Mouse (Mus musculus): ENCODE data around the gene Amn.

Gene Amn

DNA sequence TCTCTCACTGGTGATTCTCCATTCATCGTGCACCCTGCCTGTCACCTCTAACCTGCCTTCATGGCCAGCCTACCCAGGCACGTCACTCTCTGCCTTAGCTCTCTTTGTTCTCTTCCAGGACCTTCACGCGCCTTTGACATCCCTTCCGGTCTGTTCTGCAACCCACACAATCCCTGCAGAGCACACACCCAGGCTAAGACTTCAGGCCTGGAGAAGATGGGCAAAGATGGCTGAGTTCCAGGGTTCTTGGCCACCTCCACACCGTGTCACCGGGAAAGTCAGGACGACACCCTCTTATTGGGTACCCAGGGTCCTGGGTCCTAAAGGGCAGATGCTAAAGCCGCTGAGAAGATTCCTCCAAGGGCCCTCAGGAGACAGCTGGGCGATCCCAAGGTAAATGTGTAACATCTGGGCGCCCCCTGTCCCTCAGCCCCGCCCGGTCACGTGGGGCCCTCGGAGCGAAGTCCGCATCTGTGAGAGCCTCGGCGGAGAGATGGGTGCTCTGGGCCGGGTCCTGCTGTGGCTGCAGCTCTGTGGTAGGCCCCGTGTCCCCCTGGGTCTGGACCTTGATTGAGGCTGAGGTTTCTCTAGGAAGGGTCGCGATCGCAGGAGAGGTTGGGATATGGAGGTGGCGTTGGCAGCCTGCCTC, at the start of gene Amn:
Amn (plus strand) TSS at position 467 of the 649 bp plus-strand sequence.
- DNase-seq (ENCODE audit: low spot score in 2 of 2), result no peak

GRCm38 (mm10) chr12:111225197-111225780, 45.6 kb upstream of the Amn start:
- no peak for DNase-seq (ENCODE audit: low spot score in 2 of 2)

- no peak for DNase-seq (ENCODE audit: low spot score in 2 of 2)
Observed at GRCm38 (mm10) chr12:111227410-111227809, 43.5 kb upstream of the Amn start.

DNA sequence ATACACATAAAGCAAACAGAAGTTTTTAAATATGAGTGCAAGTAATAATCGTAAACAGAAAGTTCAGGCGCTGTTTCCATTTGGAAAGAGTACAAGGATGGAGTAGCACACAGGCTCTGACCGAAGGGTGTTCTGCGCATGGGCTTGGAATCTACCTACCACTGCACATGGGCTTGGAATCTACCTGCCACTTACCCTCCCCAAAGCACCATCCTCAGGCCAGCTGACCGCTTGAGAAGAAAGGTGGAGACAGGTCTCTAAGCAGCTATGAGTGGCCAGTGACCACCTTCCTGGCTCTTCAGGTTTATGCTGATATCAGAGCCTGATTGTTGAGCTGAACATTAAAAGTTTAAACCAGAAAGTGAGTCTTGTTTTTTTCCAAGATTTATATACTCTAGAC, 42.4 kb upstream of the Amn start:
- no peak for DNase-seq (ENCODE audit: low spot score in 2 of 2)

GRCm38 (mm10) chr12:111230793-111231192, 40.1 kb upstream of the Amn start:
- no peak for DNase-seq (ENCODE audit: low spot score in 2 of 2)

DNA sequence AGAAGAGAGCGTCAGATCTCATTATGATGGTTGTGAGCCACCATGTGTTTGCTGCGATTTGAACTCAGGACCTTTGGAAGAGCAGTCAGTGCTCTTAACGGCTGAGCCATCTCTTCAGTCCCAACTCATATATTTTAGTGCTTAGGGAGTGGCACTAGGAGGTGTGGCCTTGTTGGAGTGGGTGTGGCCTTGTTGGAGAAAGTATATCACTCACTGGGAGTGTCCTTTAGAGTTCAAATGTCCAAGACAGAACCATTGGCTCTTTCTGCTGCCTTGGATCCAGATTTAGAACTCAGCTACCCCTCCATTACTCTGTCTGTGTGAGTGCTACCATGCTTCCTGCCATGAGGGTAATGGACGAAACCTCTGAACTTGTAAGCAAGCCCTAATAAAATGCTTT, 37.1 kb upstream of the Amn start:
- no peak for DNase-seq (ENCODE audit: low spot score in 2 of 2)

GRCm38 (mm10) chr12:111234383-111234782, 36.5 kb upstream of the Amn start:
- no peak for DNase-seq (ENCODE audit: low spot score in 2 of 2)

- no peak for DNase-seq (ENCODE audit: low spot score in 2 of 2)
Observed at GRCm38 (mm10) chr12:111235631-111236030, 35.3 kb upstream of the Amn start.

DNA sequence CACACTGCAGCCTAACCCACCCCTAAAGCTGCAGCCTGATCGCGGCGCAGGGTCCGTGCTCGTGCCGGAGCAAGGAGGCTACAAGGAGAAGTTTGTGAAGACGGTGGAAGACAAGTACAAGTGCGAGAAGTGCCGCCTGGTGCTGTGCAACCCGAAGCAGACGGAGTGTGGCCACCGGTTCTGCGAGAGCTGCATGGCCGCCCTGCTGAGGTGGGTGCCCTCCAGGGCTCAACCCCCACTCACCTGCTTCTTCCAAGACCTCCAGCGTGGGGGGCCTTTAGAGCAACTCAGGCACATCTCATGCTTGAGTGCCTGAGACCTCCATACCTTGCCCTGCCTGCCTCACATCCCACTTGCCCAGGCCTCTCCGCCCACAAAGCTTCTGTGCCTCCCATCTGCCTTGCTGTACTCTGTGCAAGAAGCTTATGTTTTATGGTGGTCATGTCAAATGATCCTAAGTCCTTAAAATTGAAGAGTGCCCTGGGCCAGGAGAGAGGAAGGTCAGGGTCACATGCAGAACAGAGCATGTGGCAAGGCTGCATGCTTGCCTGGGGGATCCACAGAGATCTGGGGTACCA, 33.2 kb upstream of the Amn start:
- no peak for DNase-seq (ENCODE audit: low spot score in 2 of 2)

GRCm38 (mm10) chr12:111238345-111238744, 32.5 kb upstream of the Amn start:
- DNase-seq (ENCODE audit: low spot score in 2 of 2), result no peak

DNA sequence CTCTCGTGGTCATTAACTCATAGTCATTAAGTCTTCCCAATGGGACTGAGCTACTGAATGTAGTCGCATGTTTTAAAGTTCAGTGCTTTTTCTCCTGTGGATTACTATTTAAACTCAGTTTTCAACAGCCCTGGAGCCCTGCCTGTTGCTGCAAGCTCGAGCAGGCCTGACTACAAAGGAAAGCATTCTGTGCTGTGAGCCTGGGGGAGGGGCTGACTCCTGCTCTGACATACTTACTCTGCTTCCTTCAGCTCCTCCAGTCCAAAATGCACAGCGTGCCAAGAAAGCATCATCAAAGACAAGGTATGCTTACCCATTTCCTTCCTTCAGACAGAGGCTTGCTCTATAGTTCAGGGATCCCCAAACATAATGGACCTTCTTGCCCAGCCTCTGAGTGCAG, 32.1 kb upstream of the Amn start:
- DNase-seq (ENCODE audit: low spot score in 2 of 2), result peak; percentile 71 to 77

DNA sequence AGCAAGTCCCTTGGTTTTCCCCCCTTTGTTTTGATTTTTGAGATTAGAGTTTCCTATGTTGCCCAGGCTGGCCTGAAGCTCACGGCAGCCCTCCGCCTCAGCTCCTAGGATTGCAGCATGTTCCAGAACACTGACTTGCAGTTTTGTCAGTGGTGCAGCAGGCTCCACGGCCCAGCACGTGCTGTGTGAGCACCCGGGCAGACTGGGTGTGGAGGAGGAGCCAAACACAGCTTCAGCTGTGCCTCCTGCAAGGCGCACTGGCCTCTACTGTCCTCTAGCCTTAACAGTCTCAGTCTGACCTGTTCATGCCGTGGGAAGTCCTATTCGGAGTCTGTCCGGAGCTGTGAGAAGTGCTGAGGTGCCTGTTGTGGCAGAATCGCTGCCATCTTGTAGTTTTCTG, 31.0 kb upstream of the Amn start:
- no peak for DNase-seq (ENCODE audit: low spot score in 2 of 2)

DNA sequence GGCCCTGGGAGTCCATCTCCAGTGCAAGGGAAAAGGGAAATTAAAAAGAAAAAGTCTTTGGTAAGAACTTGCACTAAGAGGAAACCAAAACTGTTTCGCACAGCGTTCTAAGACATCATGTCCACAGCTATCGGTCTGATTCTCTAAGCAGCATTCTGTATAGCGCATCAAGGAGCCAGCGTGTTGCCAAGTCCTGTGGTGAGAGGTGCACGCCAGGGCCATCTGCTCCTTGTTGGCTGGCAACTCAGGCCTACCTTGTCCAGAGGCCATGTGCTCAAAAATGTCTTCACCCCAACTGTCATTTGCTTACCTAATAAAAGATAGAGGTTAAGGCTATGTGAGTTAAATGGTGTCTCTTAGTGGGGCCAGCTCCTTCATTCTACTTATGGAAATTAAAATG, 29.0 kb upstream of the Amn start:
- no peak for DNase-seq (ENCODE audit: low spot score in 2 of 2)

DNA sequence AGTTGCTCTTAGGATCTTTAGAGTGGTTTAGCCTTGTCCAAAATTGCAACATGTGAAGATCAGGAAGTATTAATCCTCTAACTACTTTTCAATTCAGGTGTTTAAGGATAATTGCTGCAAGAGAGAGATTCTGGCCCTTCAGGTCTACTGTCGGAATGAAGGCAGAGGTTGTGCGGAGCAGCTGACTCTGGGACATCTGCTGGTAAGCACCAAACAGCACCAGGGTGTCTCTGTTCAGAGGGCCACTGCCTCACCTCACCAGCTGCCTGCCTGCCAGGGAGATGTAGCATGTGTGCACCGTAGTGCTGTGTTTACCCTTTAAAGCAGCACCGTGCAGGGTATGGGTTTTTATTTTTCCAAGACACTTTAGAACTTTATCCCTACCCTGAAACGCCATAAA, 28.5 kb upstream of the Amn start:
- DNase-seq (ENCODE audit: low spot score in 2 of 2), result no peak

GRCm38 (mm10) chr12:111243733-111244132, 27.2 kb upstream of the Amn start:
- DNase-seq (ENCODE audit: low spot score in 2 of 2), result no peak

DNA sequence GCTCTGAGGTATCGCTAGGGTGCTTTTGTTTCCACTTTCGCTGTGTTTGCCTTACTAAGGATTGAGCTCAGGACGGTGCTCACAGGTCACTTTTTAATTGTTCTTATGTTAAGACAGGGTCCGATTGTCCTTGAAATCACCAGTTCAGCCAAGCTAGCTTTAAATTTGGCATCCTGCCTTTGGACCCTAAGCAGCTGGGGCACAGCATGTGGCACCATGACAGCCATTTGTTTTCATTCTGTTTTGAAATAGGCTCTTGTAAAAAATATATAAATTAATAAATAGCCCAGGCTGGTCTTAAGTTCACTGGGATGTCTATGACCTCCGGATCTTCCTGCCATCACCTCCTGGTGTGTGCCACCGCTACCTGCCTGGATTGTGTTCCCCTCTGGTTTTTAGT, 25.8 kb upstream of the Amn start:
- no peak for DNase-seq (ENCODE audit: low spot score in 2 of 2)

- DNase-seq (ENCODE audit: low spot score in 2 of 2), result no peak
Observed at GRCm38 (mm10) chr12:111246808-111247464, 24.0 kb upstream of the Amn start.

DNA sequence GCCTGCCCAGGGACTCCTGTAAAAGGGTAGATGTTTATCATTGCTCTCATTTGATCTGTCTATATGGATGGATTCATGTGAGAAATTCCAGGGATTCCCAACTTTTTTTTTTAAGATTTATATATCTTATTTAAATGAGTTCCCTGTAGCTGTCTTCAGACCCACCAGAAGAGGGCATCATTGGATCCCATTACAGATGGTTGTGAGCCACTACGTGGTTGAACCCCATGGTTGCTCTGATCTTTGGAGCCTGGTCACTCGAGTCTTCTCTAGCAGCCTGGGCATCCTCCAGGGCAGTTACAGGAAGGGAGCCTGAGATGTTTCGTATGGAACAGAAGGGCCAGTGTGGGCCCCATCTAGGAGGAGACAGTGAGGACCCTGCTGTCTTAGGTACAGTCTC, 21.8 kb upstream of the Amn start:
- no peak for DNase-seq (ENCODE audit: low spot score in 2 of 2)

GRCm38 (mm10) chr12:111250116-111250515, 20.8 kb upstream of the Amn start:
- no peak for DNase-seq (ENCODE audit: low spot score in 2 of 2)

- DNase-seq (ENCODE audit: low spot score in 2 of 2), result peak in 1 of 2 experiments; percentile 17
Observed at GRCm38 (mm10) chr12:111251227-111251626, 19.7 kb upstream of the Amn start.

- DNase-seq (ENCODE audit: low spot score in 2 of 2), result no peak
Observed at GRCm38 (mm10) chr12:111263650-111264049, 7.2 kb upstream of the Amn start.

GRCm38 (mm10) chr12:111265212-111265611, 5.7 kb upstream of the Amn start:
- no peak for DNase-seq (ENCODE audit: low spot score in 2 of 2)

DNA sequence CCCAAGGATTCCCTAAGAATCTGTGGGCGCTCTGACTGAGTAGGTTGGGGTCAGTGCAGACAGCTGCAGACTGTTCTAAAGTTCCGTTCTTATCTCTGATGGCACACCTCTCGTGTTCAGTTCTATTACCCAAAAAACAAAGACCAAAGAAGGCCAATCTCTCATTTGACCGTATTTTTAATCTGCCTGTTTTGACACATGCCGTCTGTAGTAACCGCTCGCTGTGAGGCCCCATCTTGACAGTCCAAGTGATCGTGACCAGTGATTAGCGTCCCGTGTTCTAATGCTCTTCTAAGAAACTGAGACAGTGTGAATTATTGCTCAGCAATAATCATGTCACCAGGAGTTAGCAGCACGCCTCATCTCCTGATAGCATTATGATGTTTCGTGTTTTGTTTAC, 4.3 kb upstream of the Amn start:
- no peak for DNase-seq (ENCODE audit: low spot score in 2 of 2)

Data from thymus, postnatal 10 days (tissue).